ENCODE assay signal across 20 mouse cellular contexts in genomic region chr9:34947717-34948116, GRCm38 (mm10).
DNase-seq lines count a peak whose midpoint lies in the region; ATAC-seq lines count a peak whose summit lies in the region.
"Had no signal": no experiment of that assay in that cellular context is flagged by ENCODE, and none has a peak within 500 bp of the region (broad histone marks: within the 10 kb centered on the region; RNA-seq: fewer than 3 reads in every experiment).

No protein-coding gene starts in this region.

- DNase-seq in heart, adult 11 months: peak; percentile 85
- no peak for DNase-seq in heart, postnatal 25 days (ENCODE audit: low spot score)
- DNase-seq in neural tube, embryonic 10.5 days (ENCODE audit: extremely low spot score, low spot score): no peak
- DNase-seq in midbrain, embryonic 14.5 days: no peak
- DNase-seq in layer of hippocampus, adult 9-10 months (ENCODE audit: low spot score): no peak
- DNase-seq: cerebellum, adult 2 months; cerebellum, postnatal 36 days; kidney, adult 18-20 months; right cerebral cortex, postnatal 25 days; thymus, postnatal 36 days had no signal

- no peaks in the 10 kb centered on the region for H3K9me3 ChIP-seq in neural tube, embryonic 13.5 days
- H3K9me3 ChIP-seq in midbrain, embryonic 14.5 days (ENCODE audit: control insufficient read depth, low read length): no peaks in the 10 kb centered on the region
- H3K9me3 ChIP-seq: heart, embryonic 15.5 days; hindbrain, embryonic 10.5 days; lung, embryonic 15.5 days had no signal

- no peak for ATAC-seq in neural tube, embryonic 13.5 days (ENCODE audit: low read depth)
- ATAC-seq in midbrain, embryonic 14.5 days (ENCODE audit: low FRiP score, low TSS enrichment): no peak
- no peak for ATAC-seq in megakaryocyte, adult 5-6 weeks (ENCODE audit: poor library complexity, severe bottlenecking)
- ATAC-seq: activated CD4-positive, CD25-positive, alpha-beta regulatory T cell, adult 4 months had no signal

- peaks cover 29% of the 10 kb centered on the region for H3K4me1 ChIP-seq in neural tube, embryonic 13.5 days (replicated peaks)
- peaks cover 9% of the 10 kb centered on the region; the same call in 1 of the 2 replicates for H3K4me1 ChIP-seq in midbrain, embryonic 14.5 days (ENCODE audit: control insufficient read depth, insufficient read depth, low read length)
- H3K4me1 ChIP-seq: heart, embryonic 15.5 days had no signal

- H3K27me3 ChIP-seq in neural tube, embryonic 13.5 days: no peaks in the 10 kb centered on the region
- H3K27me3 ChIP-seq in midbrain, embryonic 14.5 days (ENCODE audit: control insufficient read depth, insufficient read depth, low read length): no peaks in the 10 kb centered on the region
- H3K27me3 ChIP-seq: heart, embryonic 15.5 days; lung, embryonic 15.5 days had no signal

- no peak overlapping the region for H3K9ac ChIP-seq in neural tube, embryonic 13.5 days
- no peak overlapping the region for H3K9ac ChIP-seq in midbrain, embryonic 14.5 days (replicated peaks; ENCODE audit: low read length)
- H3K9ac ChIP-seq: heart, embryonic 15.5 days; liver, embryonic 14.5 days; lung, embryonic 15.5 days had no signal

- peak overlapping the region; percentile 68 for H3K27ac ChIP-seq in neural tube, embryonic 13.5 days (replicated peaks)
- H3K27ac ChIP-seq in midbrain, embryonic 14.5 days (replicated peaks; ENCODE audit: low read depth, low read length): peak overlapping the region; percentile 2; the same call in 1 of the 2 replicates
- H3K27ac ChIP-seq: heart, embryonic 15.5 days; kidney, postnatal 0 days; liver, embryonic 14.5 days; lung, embryonic 15.5 days; macrophage had no signal

- intact Hi-C loops in heart, postnatal 25 days (cut with DNase I): no loop called here

- H3K4me2 ChIP-seq in neural tube, embryonic 13.5 days: no peak overlapping the region
- no peak overlapping the region for H3K4me2 ChIP-seq in midbrain, embryonic 14.5 days (ENCODE audit: low read length)
- H3K4me2 ChIP-seq: heart, embryonic 15.5 days; lung, embryonic 15.5 days had no signal

- H3K4me3 ChIP-seq in neural tube, embryonic 13.5 days: no peak overlapping the region
- H3K4me3 ChIP-seq in midbrain, embryonic 14.5 days (replicated peaks; ENCODE audit: low read depth, low read length): no peak overlapping the region
- H3K4me3 ChIP-seq: heart, embryonic 15.5 days; hindbrain, embryonic 10.5 days; layer of hippocampus, adult 2 months; lung, embryonic 15.5 days had no signal

- H3K36me3 ChIP-seq in neural tube, embryonic 13.5 days: no peaks in the 10 kb centered on the region
- no peaks in the 10 kb centered on the region for H3K36me3 ChIP-seq in midbrain, embryonic 14.5 days (ENCODE audit: control insufficient read depth, insufficient read depth, low read length)
- H3K36me3 ChIP-seq: heart, embryonic 15.5 days; hindbrain, embryonic 10.5 days; lung, embryonic 15.5 days had no signal
